Mouse (Mus musculus) cerebellum, postnatal 36 days (tissue): ENCODE results near the gene Clcnkb.

Experiments used
- DNase-seq, 2 experiments: peaks; one replicate each; pipeline ENCODE4 v3.0.0; 2021 to 2022; ENCODE audit warnings: mixed read lengths in 2 of 2

Clcnkb gene

GRCm38 (mm10) chr4:141400171-141400570 is 15.6 kb downstream of the Clcnkb start:
- no peak for DNase-seq

DNA sequence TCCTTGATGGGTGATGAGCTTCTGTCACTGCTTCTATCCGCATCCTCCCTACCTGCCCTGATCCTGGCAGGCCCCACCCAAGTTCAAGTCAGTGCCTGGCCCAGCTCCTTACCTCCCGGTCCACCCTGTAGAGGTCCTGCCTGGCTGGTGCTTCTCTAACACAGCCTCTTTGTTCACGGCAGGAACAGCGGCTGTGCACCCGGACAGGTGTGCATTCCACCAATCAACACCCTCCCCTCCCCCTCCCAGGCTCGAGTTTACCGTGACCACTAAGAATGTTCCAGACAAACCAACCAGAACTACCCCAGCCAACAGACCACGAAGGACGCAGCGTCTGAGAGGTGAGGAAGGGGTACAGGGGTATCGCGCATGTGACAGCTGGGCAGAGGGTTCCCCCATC is 17.3 kb downstream of the Clcnkb start, which contains the start of gene Clcnka:
Gene Clcnka (minus strand): TSS at position 180 of the 400 bp plus-strand sequence.
- no peak for DNase-seq

- no peak for DNase-seq
Observed at GRCm38 (mm10) chr4:141397861-141398260, 18.0 kb downstream of the Clcnkb start.

DNA sequence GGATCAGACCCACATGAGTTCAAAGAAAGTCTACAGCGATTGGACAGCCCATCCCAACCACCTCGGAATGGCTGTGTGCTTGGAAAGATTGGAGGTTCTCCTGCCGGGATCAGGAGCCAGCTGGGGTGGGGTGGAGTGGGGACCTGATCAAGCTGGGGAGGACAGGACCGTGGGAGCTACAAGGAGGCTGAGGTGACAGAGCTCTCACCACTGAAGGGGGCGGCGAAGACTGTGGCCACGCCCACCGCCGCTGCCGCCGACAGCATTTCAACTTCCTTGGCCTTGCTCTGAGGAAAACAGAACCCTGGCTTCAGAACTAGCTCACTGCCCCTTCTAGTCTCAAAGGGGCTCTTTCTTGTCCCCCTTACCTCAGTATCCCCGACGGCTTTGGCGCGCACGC is 21.1 kb downstream of the Clcnkb start:
- DNase-seq = no peak

DNA sequence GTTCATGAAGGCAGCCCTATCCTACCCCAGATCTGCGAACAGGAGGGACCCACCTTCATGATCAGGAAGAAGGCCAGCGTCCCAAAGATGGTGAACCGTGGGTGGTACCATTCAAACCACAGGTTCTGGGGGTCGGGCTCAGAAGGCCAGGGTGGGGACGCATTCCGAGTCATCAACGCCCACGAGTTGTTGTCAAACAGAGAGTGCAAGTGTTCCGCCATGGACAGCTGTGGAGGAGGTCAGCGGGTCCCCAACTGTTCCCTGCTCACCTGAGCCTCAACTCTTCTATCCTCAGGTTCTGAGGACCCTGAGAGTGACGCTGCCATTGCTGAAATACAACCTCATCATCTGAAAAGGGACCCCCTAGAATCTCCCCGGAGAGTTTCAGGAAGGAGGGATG is 24.5 kb downstream of the Clcnkb start:
- DNase-seq = no peak

DNA sequence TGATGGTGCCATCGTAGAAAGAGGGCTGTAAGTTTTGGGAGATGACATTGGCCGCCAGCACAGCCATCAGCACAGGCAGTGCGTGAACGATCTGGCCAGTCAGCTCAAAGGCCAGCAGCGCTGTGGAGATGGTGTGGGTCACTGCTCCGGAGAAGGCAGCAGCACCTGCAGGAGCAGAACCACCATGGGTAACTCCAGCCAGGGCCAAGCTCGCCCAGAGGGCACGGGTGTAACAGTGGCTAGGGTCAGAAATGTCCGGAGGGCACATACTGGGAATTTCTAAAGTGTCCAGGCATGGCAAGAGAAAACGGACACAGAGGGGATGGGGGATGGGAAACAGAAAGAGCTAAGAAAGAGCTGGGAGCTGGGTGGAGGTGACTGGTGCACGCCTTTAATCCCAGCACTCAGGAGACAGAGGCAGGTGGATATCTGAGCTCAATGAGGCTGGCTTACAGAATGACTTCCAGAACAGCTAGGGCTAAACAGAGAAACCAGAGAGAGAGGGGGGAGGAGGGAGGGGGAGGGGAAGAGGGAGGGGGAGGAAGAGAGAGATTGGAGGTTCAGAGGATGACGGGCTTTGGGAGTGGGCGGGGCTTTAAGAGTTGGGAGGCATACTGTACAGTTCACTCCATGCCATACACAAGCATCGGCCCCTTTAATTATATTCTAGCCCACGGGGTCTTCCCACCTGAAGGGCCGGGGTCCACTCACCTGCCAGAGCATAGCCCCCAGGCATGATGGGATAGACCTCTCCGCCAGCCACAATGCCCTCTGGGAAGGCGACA is 26.3 kb downstream of the Clcnkb start:
- no peak for DNase-seq

- DNase-seq = no peak
Observed at GRCm38 (mm10) chr4:141387933-141388332, 27.9 kb downstream of the Clcnkb start.

- peak; percentile 66 to 73 for DNase-seq
Observed at GRCm38 (mm10) chr4:141387093-141387784, 28.6 kb downstream of the Clcnkb start.

DNA sequence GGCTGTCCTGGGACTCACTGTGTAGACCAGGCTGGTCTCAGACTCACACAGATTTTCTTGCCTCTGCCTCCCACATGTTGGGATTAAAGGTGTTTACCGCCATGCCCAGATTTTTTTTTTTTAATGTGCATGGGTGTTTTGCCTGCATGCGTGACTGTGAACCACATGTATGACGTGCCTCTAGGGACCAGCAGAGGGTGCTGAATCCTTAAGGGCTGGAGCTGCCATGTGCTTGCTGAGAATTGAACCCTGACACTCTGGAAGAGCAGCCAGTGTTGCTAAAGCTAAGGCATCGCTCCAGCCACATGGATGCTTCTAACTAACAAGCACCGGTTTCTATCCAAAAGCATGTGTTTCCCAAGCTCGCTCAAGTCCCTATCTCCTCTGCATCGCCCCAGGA is 29.7 kb downstream of the Clcnkb start:
- no peak for DNase-seq

DNA sequence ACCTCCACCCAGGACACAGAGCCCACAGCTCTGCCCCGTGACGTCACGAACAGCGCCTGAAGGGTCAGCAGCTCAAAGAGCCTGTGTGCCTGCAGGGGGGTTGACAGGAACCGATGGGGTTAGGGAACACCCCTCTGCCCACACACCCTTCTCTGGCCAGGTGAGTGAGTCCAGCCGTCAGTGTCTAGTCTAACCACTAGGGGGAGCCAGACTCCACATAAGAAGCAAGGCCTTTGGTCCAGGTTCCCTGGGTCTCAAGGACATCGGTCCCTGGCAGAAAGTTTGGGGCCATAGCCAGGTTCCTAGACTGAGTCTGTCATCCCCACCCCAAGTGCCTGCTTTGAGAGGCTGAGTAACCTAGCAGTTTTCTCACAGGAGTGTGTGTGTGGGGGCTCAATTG is 30.5 kb downstream of the Clcnkb start:
- DNase-seq = peak; percentile 46 to 55

DNA sequence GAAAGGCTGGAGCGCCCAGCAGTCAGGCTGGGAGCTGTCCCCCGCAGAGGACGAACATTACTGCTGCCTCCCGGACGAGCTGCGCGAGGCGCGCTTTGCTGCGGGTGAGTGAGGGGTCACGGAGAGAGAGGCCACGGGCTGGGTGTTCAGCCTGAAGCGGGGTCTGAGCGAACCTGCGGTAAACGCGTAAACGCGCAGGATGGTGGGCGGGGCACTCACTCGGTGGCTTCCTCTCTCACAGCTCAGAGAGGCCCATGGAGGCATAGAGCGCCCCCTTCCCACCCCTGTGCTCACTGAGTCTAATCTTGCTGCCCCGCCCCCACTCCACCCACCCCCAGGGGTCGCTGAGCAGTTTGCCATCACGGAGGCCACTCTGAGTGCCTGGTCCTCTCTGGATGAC is 33.4 kb downstream of the Clcnkb start:
- no peak for DNase-seq

DNA sequence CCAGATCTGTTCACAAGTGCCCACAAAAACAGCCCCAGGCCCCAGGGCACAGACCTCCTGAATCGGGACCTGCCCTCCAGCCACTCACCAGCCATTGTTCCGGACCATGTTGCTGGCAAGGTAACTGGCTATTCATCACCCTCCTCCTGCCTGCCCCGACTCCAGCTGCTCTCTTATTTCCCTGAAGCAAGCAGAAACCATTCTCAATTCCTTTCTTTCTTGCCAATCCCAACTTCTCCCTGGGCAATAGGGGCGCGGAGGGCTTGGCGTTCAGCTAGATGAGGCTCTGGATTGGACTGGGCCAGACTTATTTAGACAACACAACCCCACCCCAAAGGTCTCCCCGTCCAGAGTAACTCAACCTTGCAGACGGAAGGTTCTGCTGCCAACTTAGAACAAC is 36.1 kb downstream of the Clcnkb start:
- DNase-seq = no peak

DNA sequence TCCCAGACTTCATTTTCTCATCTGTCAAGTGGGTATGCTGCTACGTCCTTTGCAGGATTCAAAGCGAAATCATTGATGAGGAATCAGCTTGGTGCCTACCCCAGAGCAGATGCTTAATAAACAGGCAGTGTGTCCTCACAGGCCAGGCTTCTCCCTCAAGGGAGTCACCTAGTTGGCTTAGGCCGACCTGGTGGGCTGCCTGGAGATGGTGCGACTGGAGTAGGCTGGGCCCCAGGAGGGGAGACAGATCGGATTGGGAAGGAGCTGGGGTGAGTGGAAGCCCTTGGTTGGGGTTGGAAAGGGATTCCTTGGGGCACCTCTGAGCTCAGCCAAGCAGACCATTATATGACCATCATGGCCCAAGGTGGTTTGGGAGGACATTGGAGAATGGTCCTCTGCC is 43.4 kb downstream of the Clcnkb start:
- DNase-seq = no peak

DNA sequence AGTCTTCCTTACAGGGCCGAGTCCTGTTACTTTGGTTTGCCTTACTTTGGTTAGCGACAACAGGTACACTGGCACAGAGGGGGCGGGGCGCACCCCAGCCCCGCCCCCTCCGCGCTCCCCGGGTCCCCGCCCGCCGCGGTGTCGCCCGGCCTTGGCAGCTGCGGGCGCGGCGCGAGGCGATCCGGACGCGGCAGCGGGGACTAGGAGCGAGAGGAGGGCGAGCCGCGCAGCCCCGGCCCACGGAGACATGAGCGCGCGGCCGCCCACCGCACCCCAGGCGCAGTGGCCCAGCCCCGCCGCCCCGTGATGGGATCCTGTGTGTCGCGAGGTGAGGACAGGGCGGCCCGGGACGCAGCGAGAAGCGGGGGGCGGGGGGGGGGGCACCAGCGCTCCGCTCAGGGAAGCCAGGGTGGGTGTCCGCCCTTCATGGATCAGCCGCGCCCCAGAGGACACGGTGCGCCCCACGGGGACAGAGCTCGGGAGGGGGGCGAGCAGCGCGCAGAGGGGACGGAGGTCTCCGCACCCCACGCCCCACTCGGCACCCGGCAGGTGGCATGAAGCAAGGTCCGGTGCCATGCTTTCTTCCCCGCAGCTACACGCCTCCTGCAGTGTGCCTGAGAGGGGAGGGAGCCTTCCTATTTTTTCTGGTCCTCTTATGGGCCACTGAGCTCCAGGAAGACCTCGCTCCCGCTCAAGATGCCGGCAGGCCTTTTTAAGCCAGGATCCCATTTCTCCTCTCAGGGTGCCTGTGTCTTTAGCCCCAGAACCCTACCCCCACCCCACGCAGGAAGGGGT is 47.6 kb downstream of the Clcnkb start, which contains the start of gene Fam131c:
Gene Fam131c (plus strand): TSS at position 224 of the 795 bp plus-strand sequence.
- peak; percentile 22 to 34 for DNase-seq

- DNase-seq = no peak
Observed at GRCm38 (mm10) chr4:141365876-141366275, 49.9 kb downstream of the Clcnkb start.

- no peak for DNase-seq
Observed at GRCm38 (mm10) chr4:141365126-141365525, 50.7 kb downstream of the Clcnkb start.

GRCm38 (mm10) chr4:141362937-141363548 is 52.8 kb downstream of the Clcnkb start:
- DNase-seq = peak; percentile 78 to 85

DNA sequence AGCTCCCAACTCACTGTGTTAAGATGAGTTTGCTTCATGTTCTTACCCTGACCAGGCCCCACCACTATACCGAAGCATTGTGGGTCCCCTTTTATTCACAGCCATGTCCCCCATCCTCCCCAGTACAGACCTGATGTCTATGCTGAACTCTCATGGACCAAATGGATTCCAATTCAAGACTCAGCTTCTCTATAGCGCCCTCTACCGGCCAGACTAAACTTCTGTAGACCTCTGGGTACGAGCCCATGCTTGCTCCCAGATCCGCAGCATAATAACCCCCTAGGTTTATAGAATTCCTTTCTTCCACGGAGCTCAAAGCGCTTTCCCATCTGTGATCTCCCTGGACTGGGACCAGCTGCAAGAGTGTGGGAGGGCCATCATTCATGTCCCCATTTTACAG is 55.0 kb downstream of the Clcnkb start:
- DNase-seq = peak in 1 of 2 experiments; percentile 15

- no peak for DNase-seq
Observed at GRCm38 (mm10) chr4:141359222-141359621, 56.6 kb downstream of the Clcnkb start.

DNA sequence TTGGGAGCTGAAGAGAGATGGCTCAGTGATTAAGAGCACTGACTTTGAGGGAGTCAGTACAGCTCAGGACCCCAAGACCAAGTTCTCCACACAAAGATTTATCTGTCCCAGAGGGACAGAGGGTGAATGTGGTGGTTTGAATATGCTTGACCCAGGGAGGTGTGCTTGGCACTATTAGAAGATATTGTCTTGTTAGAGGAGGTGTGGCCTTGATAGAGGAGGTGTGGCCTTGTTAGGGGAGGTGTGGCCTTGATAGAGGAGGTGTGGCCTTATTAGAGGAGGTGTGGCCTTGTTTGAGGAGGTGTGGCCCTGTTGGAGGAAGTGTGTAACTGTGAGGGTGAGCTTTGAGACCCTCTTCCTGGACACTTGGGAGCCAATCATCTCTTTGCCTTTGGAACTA is 58.0 kb downstream of the Clcnkb start:
- no peak for DNase-seq
